ENCODE assay signal across 12 mouse cellular contexts in the genomic region with DNA sequence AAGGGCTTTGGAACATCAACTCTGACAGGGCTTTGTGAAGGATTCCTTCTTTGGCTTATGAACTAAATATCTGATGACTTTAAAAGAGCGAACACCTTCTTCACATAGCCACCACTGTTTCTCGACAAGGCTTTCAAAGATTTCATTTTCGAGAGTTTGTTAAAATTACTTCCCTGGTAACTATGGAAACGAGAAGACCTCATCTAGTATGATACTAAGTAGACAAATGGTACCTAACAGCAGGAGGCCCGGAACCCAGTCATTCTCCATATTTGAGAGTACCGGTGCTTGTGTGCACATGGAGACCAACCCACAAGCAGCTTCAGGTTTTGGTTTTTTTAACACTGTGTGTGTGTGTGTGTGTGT. TPM values are rescaled to one million over a fixed set of nuclear protein-coding genes. Genes with fewer than 3 reads are reported as not detected.
DNase-seq lines count a peak whose midpoint lies in the region; ATAC-seq and TF ChIP-seq lines count a peak whose summit lies in the region.
"Had no signal": no experiment of that assay in that cellular context is flagged by ENCODE, and none has a peak within 500 bp of the region (broad histone marks: within the 10 kb centered on the region; RNA-seq: fewer than 3 reads in every experiment).

No protein-coding gene starts in this region.

- no peak for DNase-seq in kidney, postnatal 0 days (ENCODE audit: low spot score)
- DNase-seq in kidney, postnatal 10 days, result no peak
- DNase-seq in forebrain, embryonic 10.5 days (ENCODE audit: extremely low spot score, low spot score), result peak; percentile 19
- DNase-seq in midbrain, postnatal 0 days (ENCODE audit: low spot score), result peak; percentile 44
- no peak for DNase-seq in adrenal gland, postnatal 4 days (ENCODE audit: low spot score in 2 of 2)
- DNase-seq in gastrocnemius, postnatal 14 days, result no peak
- DNase-seq in gastrocnemius, postnatal 36 days, result no peak
- DNase-seq: cerebellum, adult 11-12 months; lung, postnatal 4 days had no signal

- H3K4me3 ChIP-seq in kidney, postnatal 0 days (replicated peaks; ENCODE audit: low read depth, low read length), result no peak overlapping the region
- peak overlapping the region; percentile 97 for H3K4me3 ChIP-seq in forebrain, embryonic 10.5 days
- H3K4me3 ChIP-seq in hindbrain, embryonic 15.5 days, result no peak overlapping the region
- no peak overlapping the region for H3K4me3 ChIP-seq in midbrain, postnatal 0 days (ENCODE audit: low read depth, low read length)
- H3K4me3 ChIP-seq: embryonic facial prominence, embryonic 15.5 days; heart, embryonic 12.5 days had no signal

- no peak for ATAC-seq in kidney, postnatal 0 days (replicated peaks; ENCODE audit: low FRiP score, low read depth)
- no peak for ATAC-seq in hindbrain, embryonic 15.5 days (ENCODE audit: low FRiP score, low read depth)
- ATAC-seq in midbrain, postnatal 0 days (ENCODE audit: low FRiP score), result no peak

- no peak overlapping the region for H3K4me2 ChIP-seq in kidney, postnatal 0 days (ENCODE audit: low read length)
- H3K4me2 ChIP-seq in hindbrain, embryonic 15.5 days, result peak overlapping the region; percentile 59
- H3K4me2 ChIP-seq in midbrain, postnatal 0 days (ENCODE audit: low read depth, low read length, poor library complexity, severe bottlenecking), result peak overlapping the region; percentile 34
- H3K4me2 ChIP-seq: embryonic facial prominence, embryonic 15.5 days; heart, embryonic 12.5 days had no signal

- no peaks in the 10 kb centered on the region for H3K27me3 ChIP-seq in kidney, postnatal 0 days (ENCODE audit: insufficient read depth, low read length)
- no peaks in the 10 kb centered on the region for H3K27me3 ChIP-seq in forebrain, embryonic 10.5 days (ENCODE audit: poor library complexity, severe bottlenecking)
- no peaks in the 10 kb centered on the region for H3K27me3 ChIP-seq in hindbrain, embryonic 15.5 days
- no peaks in the 10 kb centered on the region for H3K27me3 ChIP-seq in midbrain, postnatal 0 days (ENCODE audit: insufficient read depth, low read length)
- H3K27me3 ChIP-seq: embryonic facial prominence, embryonic 15.5 days; heart, embryonic 12.5 days had no signal

- H3K36me3 ChIP-seq in kidney, postnatal 0 days (ENCODE audit: insufficient read depth, low read length), result no peaks in the 10 kb centered on the region
- no peaks in the 10 kb centered on the region for H3K36me3 ChIP-seq in forebrain, embryonic 10.5 days (replicated peaks)
- no peaks in the 10 kb centered on the region for H3K36me3 ChIP-seq in hindbrain, embryonic 15.5 days
- H3K36me3 ChIP-seq in midbrain, postnatal 0 days (ENCODE audit: insufficient read depth, low read length), result no peaks in the 10 kb centered on the region
- H3K36me3 ChIP-seq: embryonic facial prominence, embryonic 15.5 days; heart, embryonic 12.5 days had no signal

- intact Hi-C loops in gastrocnemius, postnatal 14 days (cut with DNase I; ENCODE audit: low total_unique reads), result loop anchor here (5.0 kb wide), 1 partner anchor 36 kb away; a partner anchor contains a TSS
- intact Hi-C loops in gastrocnemius, postnatal 36 days (cut with DNase I), result no loop called here

- WGBS in kidney, postnatal 0 days, result 90% methylated on average over 6 of the region's 6 CpGs
- WGBS in forebrain, embryonic 10.5 days, result 45% methylated on average over 6 of the region's 6 CpGs
- WGBS in hindbrain, embryonic 15.5 days, result 20% methylated on average over 6 of the region's 6 CpGs
- 14% methylated on average over 6 of the region's 6 CpGs for WGBS in midbrain, postnatal 0 days

- no peaks in the 10 kb centered on the region for H3K9me3 ChIP-seq in kidney, postnatal 0 days (replicated peaks; ENCODE audit: low read length)
- H3K9me3 ChIP-seq in forebrain, embryonic 10.5 days, result no peaks in the 10 kb centered on the region
- no peaks in the 10 kb centered on the region for H3K9me3 ChIP-seq in hindbrain, embryonic 15.5 days
- no peaks in the 10 kb centered on the region for H3K9me3 ChIP-seq in midbrain, postnatal 0 days (ENCODE audit: low read length)
- H3K9me3 ChIP-seq: embryonic facial prominence, embryonic 15.5 days; heart, embryonic 12.5 days had no signal

- 0 out of 2 replicates have a peak, but pooled peaks cover 17% of the 10 kb centered on the region for H3K4me1 ChIP-seq in kidney, postnatal 0 days (replicated peaks; ENCODE audit: insufficient read depth, low read length)
- peaks cover 50% of the 10 kb centered on the region for H3K4me1 ChIP-seq in forebrain, embryonic 10.5 days
- peaks cover 38% of the 10 kb centered on the region for H3K4me1 ChIP-seq in hindbrain, embryonic 15.5 days (replicated peaks)
- H3K4me1 ChIP-seq in midbrain, postnatal 0 days (ENCODE audit: insufficient read depth, low read length), result peaks cover 4% of the 10 kb centered on the region; the same call in 1 of the 2 replicates

- H3K9ac ChIP-seq in kidney, postnatal 0 days (ENCODE audit: low read depth, low read length), result no peak overlapping the region
- no peak overlapping the region for H3K9ac ChIP-seq in hindbrain, embryonic 15.5 days
- H3K9ac ChIP-seq in midbrain, postnatal 0 days (replicated peaks; ENCODE audit: low read length, poor library complexity, severe bottlenecking), result no peak overlapping the region
- H3K9ac ChIP-seq: embryonic facial prominence, embryonic 15.5 days; heart, embryonic 12.5 days had no signal

- peak overlapping the region; percentile 64; the same call in 1 of the 2 replicates for H3K27ac ChIP-seq in kidney, postnatal 0 days
- peak overlapping the region; percentile 100 for H3K27ac ChIP-seq in forebrain, embryonic 10.5 days
- H3K27ac ChIP-seq in hindbrain, embryonic 15.5 days (replicated peaks), result peak overlapping the region; percentile 99
- peak overlapping the region; percentile 100 for H3K27ac ChIP-seq in midbrain, postnatal 0 days (ENCODE audit: low read depth, low read length)
- H3K27ac ChIP-seq: embryonic facial prominence, embryonic 15.5 days had no signal

- no peak for TF ChIP-seq CTCF in kidney, postnatal 0 days (IDR thresholded peaks at IDR 0.05; ENCODE audit: low read depth)
- no peak for TF ChIP-seq CTCF in midbrain, postnatal 0 days (IDR thresholded peaks at IDR 0.05)

RNA-seq across cellular contexts. Expression of a gene that starts 2.7 kb away (rescaled TPM):
- 11.6 and 12.6 TPM in 2 replicates for polyA plus RNA-seq in kidney, postnatal 0 days (2015; fragmentation: Nextera tagmentation; extraction: Ambion mirVana)
- polyA plus RNA-seq in forebrain, embryonic 10.5 days (2016; fragmentation: Nextera tagmentation; extraction: Ambion mirVana), result 0.76 and 0.93 TPM in 2 replicates
- polyA plus RNA-seq in hindbrain, embryonic 15.5 days (2015; fragmentation: Nextera tagmentation; extraction: Ambion mirVana), result 0.35 and 0.93 TPM in 2 replicates
- total RNA-seq in midbrain, postnatal 0 days (2014; rRNA removed), result 0.80 TPM in 1 of 2 replicates, not detected in the other
- polyA plus RNA-seq in midbrain, postnatal 0 days (2015; fragmentation: Nextera tagmentation; extraction: Ambion mirVana), result 0.55 and 1.2 TPM in 2 replicates
- 1 to 10 TPM; 4.9 to 8.0 TPM for total RNA-seq in adrenal gland, postnatal 4 days (2021)
- 1 to 10 TPM; 1.8 to 2.0 TPM for total RNA-seq in gastrocnemius, postnatal 14 days (2021)
- total RNA-seq in gastrocnemius, postnatal 36 days (2021), result 1 to 10 TPM; 2.7 to 3.2 TPM

RNA-seq across cellular contexts. Expression of a gene that starts 2.8 kb away (rescaled TPM):
- 56.7 and 57.8 TPM in 2 replicates for polyA plus RNA-seq in kidney, postnatal 0 days (2015; fragmentation: Nextera tagmentation; extraction: Ambion mirVana)
- polyA plus RNA-seq in forebrain, embryonic 10.5 days (2016; fragmentation: Nextera tagmentation; extraction: Ambion mirVana), result 218 and 221 TPM in 2 replicates
- 134 and 141 TPM in 2 replicates for polyA plus RNA-seq in hindbrain, embryonic 15.5 days (2015; fragmentation: Nextera tagmentation; extraction: Ambion mirVana)
- total RNA-seq in midbrain, postnatal 0 days (2014; rRNA removed), result 11.0 and 22.5 TPM in 2 replicates
- 70.3 and 78.7 TPM in 2 replicates for polyA plus RNA-seq in midbrain, postnatal 0 days (2015; fragmentation: Nextera tagmentation; extraction: Ambion mirVana)
- total RNA-seq in adrenal gland, postnatal 4 days (2021), result 10 to 100 TPM; 64.9 to 75.4 TPM
- 10 to 100 TPM; 12.6 to 14.4 TPM for total RNA-seq in gastrocnemius, postnatal 14 days (2021)
- total RNA-seq in gastrocnemius, postnatal 36 days (2021), result 10 to 100 TPM; 14.2 to 15.3 TPM

RNA-seq across cellular contexts. Expression of a gene that starts 33.2 kb away (rescaled TPM):
- 13.7 and 16.0 TPM in 2 replicates for polyA plus RNA-seq in kidney, postnatal 0 days (2015; fragmentation: Nextera tagmentation; extraction: Ambion mirVana)
- polyA plus RNA-seq in forebrain, embryonic 10.5 days (2016; fragmentation: Nextera tagmentation; extraction: Ambion mirVana), result 1.5 and 1.8 TPM in 2 replicates
- 0.91 and 1.2 TPM in 2 replicates for polyA plus RNA-seq in hindbrain, embryonic 15.5 days (2015; fragmentation: Nextera tagmentation; extraction: Ambion mirVana)
- not detected in 2 replicates for total RNA-seq in midbrain, postnatal 0 days (2014; rRNA removed)
- polyA plus RNA-seq in midbrain, postnatal 0 days (2015; fragmentation: Nextera tagmentation; extraction: Ambion mirVana), result 0.45 and 0.59 TPM in 2 replicates
- 1 to 10 TPM; 5.7 to 7.1 TPM for total RNA-seq in adrenal gland, postnatal 4 days (2021)
- under 1 TPM; 0.45 to 0.47 TPM for total RNA-seq in gastrocnemius, postnatal 14 days (2021)
- total RNA-seq in gastrocnemius, postnatal 36 days (2021), result under 1 TPM; 0.32 to 0.89 TPM

RNA-seq across cellular contexts. Expression of a gene that starts 46.8 kb away (rescaled TPM):
- polyA plus RNA-seq in kidney, postnatal 0 days (2015; fragmentation: Nextera tagmentation; extraction: Ambion mirVana), result 20.8 and 21.5 TPM in 2 replicates
- polyA plus RNA-seq in forebrain, embryonic 10.5 days (2016; fragmentation: Nextera tagmentation; extraction: Ambion mirVana), result 26.5 and 28.7 TPM in 2 replicates
- polyA plus RNA-seq in hindbrain, embryonic 15.5 days (2015; fragmentation: Nextera tagmentation; extraction: Ambion mirVana), result 58.5 and 61.9 TPM in 2 replicates
- 34.5 and 47.7 TPM in 2 replicates for total RNA-seq in midbrain, postnatal 0 days (2014; rRNA removed)
- polyA plus RNA-seq in midbrain, postnatal 0 days (2015; fragmentation: Nextera tagmentation; extraction: Ambion mirVana), result 60.9 and 65.5 TPM in 2 replicates
- total RNA-seq in adrenal gland, postnatal 4 days (2021), result 10 to 100 TPM; 26.0 to 32.5 TPM
- 1 to 10 TPM; 7.4 to 8.4 TPM for total RNA-seq in gastrocnemius, postnatal 14 days (2021)
- 1 to 10 TPM; 4.3 to 7.5 TPM for total RNA-seq in gastrocnemius, postnatal 36 days (2021)

Comparison
In these comparisons a context has a peak if more than half of its experiments do, and no peak if none do; other contexts are left out.
1. DNase-seq: peak in forebrain, embryonic 10.5 days (single experiment) and midbrain, postnatal 0 days (single experiment); none in kidney, postnatal 0 days (single experiment), kidney, postnatal 10 days (single experiment), adrenal gland, postnatal 4 days (0 of 2), gastrocnemius, postnatal 14 days (single experiment) and gastrocnemius, postnatal 36 days (0 of 2).
2. Peak in every context shown above with its lines, with median percentiles within 50 percentile points of each other: H3K27ac ChIP-seq.